Mouse (Mus musculus) liver, embryonic 14.5 days (tissue): ENCODE measurements around the gene Them4.

Experiments used
- CTCF ChIP-seq: IDR thresholded peaks from 2 replicates; pipeline ENCODE4 v1.5.1; 2016; ENCODE audit warnings: antibody characterized with exemption, low read depth, control low read depth
- EP300 ChIP-seq: IDR thresholded peaks from 2 replicates; pipeline ENCODE4 v1.6.1; 2016; ENCODE audit warnings: antibody characterized with exemption, low read depth

GRCm38 (mm10) chr3:94368631-94369030 is 58.7 kb downstream of the Them4 start:
- TF ChIP-seq CTCF = no peak
- no peak for TF ChIP-seq EP300
